Mouse (Mus musculus) gastrocnemius, postnatal 10 days (tissue): ENCODE results near the gene Lrrc8d. TPM values are rescaled to one million over a fixed set of nuclear protein-coding genes. Genes with fewer than 3 reads are reported as not detected.
"Not testable (repeated sequence)": the region's sequence is repeated elsewhere in the genome, so short reads cannot be mapped to it uniquely, and the experiment has no call there.

Experiments used
- DNase-seq: peaks from one replicate; pipeline ENCODE4 v3.0.0; 2021; ENCODE audit warnings: mixed read lengths
- total RNA-seq, 2 experiments: library from RNA; stranded (reverse); gene quantifications; 2 replicates each; pipeline ENCODE4 v1.2.3; 2021

Lrrc8d gene
- total RNA-seq, 2 experiments from 2014 or later, result 10.8 to 11.1 TPM

- peak; percentile 79 for DNase-seq
These were observed 14.7 kb upstream of the Lrrc8d start for GRCm38 (mm10) chr5:105684861-105685600.

GRCm38 (mm10) chr5:105685780-105686305 lies 13.9 kb upstream of the Lrrc8d start:
- DNase-seq, result not testable (repeated sequence)

GRCm38 (mm10) chr5:105686331-105686995 lies 13.3 kb upstream of the Lrrc8d start:
- DNase-seq, result no peak

GRCm38 (mm10) chr5:105690502-105691454 lies 9.0 kb upstream of the Lrrc8d start:
- no peak for DNase-seq

GRCm38 (mm10) chr5:105691645-105692044 lies 8.1 kb upstream of the Lrrc8d start:
- peak; percentile 21 for DNase-seq

GRCm38 (mm10) chr5:105694339-105694930 lies 5.3 kb upstream of the Lrrc8d start:
- DNase-seq, result no peak

- DNase-seq, result no peak
These were observed 3.7 kb upstream of the Lrrc8d start for GRCm38 (mm10) chr5:105696049-105696448.

GRCm38 (mm10) chr5:105697886-105698285 lies 1.9 kb upstream of the Lrrc8d start:
- no peak for DNase-seq

GRCm38 (mm10) chr5:105698694-105699093 lies 1.1 kb upstream of the Lrrc8d start:
- DNase-seq, result no peak

GRCm38 (mm10) chr5:105700070-105700851 lies 492 bp downstream of the Lrrc8d start:
- peak; percentile 68 for DNase-seq

GRCm38 (mm10) chr5:105701326-105701725 lies 1.6 kb downstream of the Lrrc8d start:
- DNase-seq, result no peak

- no peak for DNase-seq
These were observed 2.1 kb downstream of the Lrrc8d start for GRCm38 (mm10) chr5:105701844-105702243.

GRCm38 (mm10) chr5:105702580-105703285 lies 3.0 kb downstream of the Lrrc8d start:
- DNase-seq, result no peak

- DNase-seq, result no peak
These were observed 3.5 kb downstream of the Lrrc8d start for GRCm38 (mm10) chr5:105703286-105703655.

GRCm38 (mm10) chr5:105704573-105704972 lies 4.8 kb downstream of the Lrrc8d start:
- DNase-seq, result no peak

GRCm38 (mm10) chr5:105706635-105707034 lies 6.9 kb downstream of the Lrrc8d start:
- DNase-seq, result no peak

GRCm38 (mm10) chr5:105708276-105708675 lies 8.5 kb downstream of the Lrrc8d start:
- DNase-seq, result no peak

GRCm38 (mm10) chr5:105710473-105710872 lies 10.7 kb downstream of the Lrrc8d start:
- no peak for DNase-seq

GRCm38 (mm10) chr5:105714446-105714845 lies 14.7 kb downstream of the Lrrc8d start:
- no peak for DNase-seq

GRCm38 (mm10) chr5:105715095-105715494 lies 15.3 kb downstream of the Lrrc8d start:
- no peak for DNase-seq
